Mouse (Mus musculus): Measurements from ENCODE around the gene Il1r1.

Gene Il1r1

GRCm38 (mm10) chr1:40230336-40230735, 5.5 kb downstream of the Il1r1 start:
- in situ Hi-C loops (cut with MboI; ENCODE audit: unreplicated experiment in 2 of 2): no loop called here

GRCm38 (mm10) chr1:40231116-40231515, 6.2 kb downstream of the Il1r1 start:
- in situ Hi-C loops (cut with MboI; ENCODE audit: unreplicated experiment in 2 of 2): no loop called here

- in situ Hi-C loops (cut with MboI; ENCODE audit: unreplicated experiment in 2 of 2): no loop called here
Observed at GRCm38 (mm10) chr1:40233217-40233616, 8.3 kb downstream of the Il1r1 start.

GRCm38 (mm10) chr1:40233621-40234020, 8.7 kb downstream of the Il1r1 start:
- in situ Hi-C loops (cut with MboI; ENCODE audit: unreplicated experiment in 2 of 2): no loop called here

GRCm38 (mm10) chr1:40235597-40236249, 10.8 kb downstream of the Il1r1 start:
- in situ Hi-C loops (cut with MboI; ENCODE audit: unreplicated experiment in 2 of 2): no loop called here

- in situ Hi-C loops (cut with MboI; ENCODE audit: unreplicated experiment in 2 of 2): no loop called here
Observed at GRCm38 (mm10) chr1:40236694-40237093, 11.8 kb downstream of the Il1r1 start.

GRCm38 (mm10) chr1:40237094-40237493, 12.2 kb downstream of the Il1r1 start:
- in situ Hi-C loops (cut with MboI; ENCODE audit: unreplicated experiment in 2 of 2): no loop called here

- in situ Hi-C loops (cut with MboI; ENCODE audit: unreplicated experiment in 2 of 2): no loop called here
Observed at GRCm38 (mm10) chr1:40240353-40241092, 15.6 kb downstream of the Il1r1 start.

GRCm38 (mm10) chr1:40242717-40243116, 17.8 kb downstream of the Il1r1 start:
- in situ Hi-C loops (cut with MboI; ENCODE audit: unreplicated experiment in 2 of 2): no loop called here

GRCm38 (mm10) chr1:40243561-40243998, 18.7 kb downstream of the Il1r1 start:
- in situ Hi-C loops (cut with MboI; ENCODE audit: unreplicated experiment in 2 of 2): no loop called here

GRCm38 (mm10) chr1:40250425-40250824, 25.5 kb downstream of the Il1r1 start:
- in situ Hi-C loops (cut with MboI; ENCODE audit: unreplicated experiment in 2 of 2): no loop called here

GRCm38 (mm10) chr1:40252507-40252906, 27.6 kb downstream of the Il1r1 start:
- in situ Hi-C loops (cut with MboI; ENCODE audit: unreplicated experiment in 2 of 2): no loop called here

GRCm38 (mm10) chr1:40253940-40254339, 29.1 kb downstream of the Il1r1 start:
- in situ Hi-C loops (cut with MboI; ENCODE audit: unreplicated experiment in 2 of 2): no loop called here

GRCm38 (mm10) chr1:40254347-40255057, 29.6 kb downstream of the Il1r1 start:
- in situ Hi-C loops (cut with MboI; ENCODE audit: unreplicated experiment in 2 of 2): no loop called here

- in situ Hi-C loops (cut with MboI; ENCODE audit: unreplicated experiment in 2 of 2): no loop called here
Observed at GRCm38 (mm10) chr1:40262441-40263121, 37.7 kb downstream of the Il1r1 start.

- in situ Hi-C loops (cut with MboI; ENCODE audit: unreplicated experiment in 2 of 2): no loop called here
Observed at GRCm38 (mm10) chr1:40263122-40263498, 38.2 kb downstream of the Il1r1 start.

GRCm38 (mm10) chr1:40263679-40264078, 38.8 kb downstream of the Il1r1 start:
- in situ Hi-C loops (cut with MboI; ENCODE audit: unreplicated experiment in 2 of 2): no loop called here

- in situ Hi-C loops (cut with MboI; ENCODE audit: unreplicated experiment in 2 of 2): no loop called here
Observed at GRCm38 (mm10) chr1:40265301-40265835, 40.5 kb downstream of the Il1r1 start.

GRCm38 (mm10) chr1:40266431-40267260, 41.8 kb downstream of the Il1r1 start:
- in situ Hi-C loops (cut with MboI; ENCODE audit: unreplicated experiment in 2 of 2): no loop called here

GRCm38 (mm10) chr1:40267846-40268245, 43.0 kb downstream of the Il1r1 start:
- in situ Hi-C loops (cut with MboI; ENCODE audit: unreplicated experiment in 2 of 2): no loop called here
